Mouse (Mus musculus): Measurements from ENCODE around the gene Adi1. TPM values are rescaled to one million over a fixed set of nuclear protein-coding genes. Genes with fewer than 3 reads are reported as not detected.

Gene Adi1
- 33.4 and 58.5 TPM in 2 replicates for polyA plus RNA-seq (2012; ENCODE audit: insufficient read depth, insufficient read length, missing spikeins)

DNA sequence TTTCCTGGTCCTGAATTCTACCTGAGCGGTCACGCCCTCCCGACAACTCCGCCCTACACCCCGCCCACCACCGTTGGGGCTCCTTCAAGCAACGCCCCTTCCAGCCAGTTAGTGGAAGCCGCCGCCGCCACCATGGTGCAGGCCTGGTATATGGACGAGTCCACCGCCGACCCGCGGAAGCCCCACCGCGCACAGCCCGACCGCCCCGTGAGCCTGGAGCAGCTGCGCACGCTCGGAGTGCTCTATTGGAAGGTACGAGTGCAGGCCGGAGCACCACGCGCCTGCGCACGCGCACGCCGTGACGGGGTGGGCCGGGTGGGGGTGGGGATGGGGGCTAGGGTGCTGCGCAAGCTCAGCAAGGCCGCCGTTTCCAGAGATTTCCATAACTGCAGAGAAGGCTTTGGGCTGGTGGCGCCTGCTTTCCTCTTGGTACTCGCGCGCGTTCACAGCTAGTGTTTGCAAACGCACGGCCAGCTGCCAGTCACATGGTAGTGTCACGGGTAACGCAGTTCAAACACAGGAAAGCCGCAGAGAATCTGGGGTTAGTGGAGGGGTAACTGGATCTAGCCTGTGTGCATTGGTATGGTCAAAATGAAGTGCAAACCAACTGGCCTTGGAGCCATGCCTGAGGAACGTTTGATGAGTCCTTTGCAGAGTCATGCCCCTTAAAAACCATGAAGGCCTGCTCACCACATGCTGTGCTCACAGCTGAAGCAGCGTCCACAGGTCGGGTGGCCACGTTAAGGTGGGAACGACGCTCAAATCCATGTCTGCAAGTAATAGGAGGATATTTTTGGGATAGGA is at the start of gene Adi1:
Gene Adi1 (plus strand): TSS at position 111 of the 804 bp plus-strand sequence.
- H3K4me3 ChIP-seq (ENCODE audit: insufficient read depth, low read depth, low read length) = peak within 1 kb of the TSS; percentile 99
- peaks cover 8% of the 10 kb centered on the region for H3K4me1 ChIP-seq (ENCODE audit: control insufficient read depth, insufficient read depth, insufficient read length, low read length)
- peak within 1 kb of the TSS; percentile 42 for H3K27ac ChIP-seq (replicated peaks; ENCODE audit: low read depth, low read length)

DNA sequence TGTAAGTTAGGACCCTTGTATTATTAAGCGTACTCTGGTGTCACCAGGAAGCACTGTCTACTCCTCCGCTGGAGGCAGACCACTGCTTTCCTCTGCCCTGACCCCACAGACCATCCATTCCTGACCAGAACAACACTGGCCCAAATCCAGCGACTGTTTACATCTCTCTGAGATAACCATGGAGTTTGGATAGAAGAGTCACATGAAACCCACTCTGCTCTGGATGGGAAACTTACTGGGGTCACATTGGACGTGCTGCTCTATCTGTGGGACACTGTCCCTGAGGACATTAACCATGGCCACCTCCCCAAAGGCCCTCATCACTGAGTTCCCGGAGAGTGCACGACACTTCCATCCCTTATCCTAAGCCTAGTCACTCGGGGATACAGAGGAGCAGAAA is 49.6 kb upstream of the Adi1 start:
- Histone ChIP-seq H3K27ac (replicated peaks; ENCODE audit: low read depth, low read length) (no peak overlapping the region), H3K4me1 (ENCODE audit: control insufficient read depth, insufficient read depth, insufficient read length, low read length) (no peaks in the 10 kb centered on the region), H3K4me3 (ENCODE audit: insufficient read depth, low read depth, low read length) (no peak overlapping the region)

DNA sequence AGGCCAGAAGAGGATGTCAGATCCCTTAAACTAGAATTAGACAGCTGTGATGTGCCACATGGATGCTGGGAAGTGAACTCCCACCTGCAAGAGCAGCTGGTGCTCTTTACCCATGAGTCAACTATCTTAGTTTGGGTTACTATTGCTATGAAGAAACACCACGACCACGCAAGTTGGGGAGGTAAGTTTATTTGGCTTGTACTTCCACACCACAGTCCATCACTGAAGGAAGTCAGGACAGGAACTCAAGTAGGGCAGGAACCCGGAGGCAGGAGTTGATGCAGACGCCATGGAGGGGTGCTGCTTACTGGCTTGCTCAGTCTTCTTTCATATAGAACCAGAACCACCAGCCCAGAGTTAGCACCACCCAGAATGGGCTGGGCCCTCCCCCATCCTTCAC is 47.9 kb upstream of the Adi1 start:
- no peak overlapping the region for H3K27ac ChIP-seq (replicated peaks; ENCODE audit: low read depth, low read length)
- no peaks in the 10 kb centered on the region for H3K4me1 ChIP-seq (ENCODE audit: control insufficient read depth, insufficient read depth, insufficient read length, low read length)
- H3K4me3 ChIP-seq (ENCODE audit: insufficient read depth, low read depth, low read length) = no peak overlapping the region

DNA sequence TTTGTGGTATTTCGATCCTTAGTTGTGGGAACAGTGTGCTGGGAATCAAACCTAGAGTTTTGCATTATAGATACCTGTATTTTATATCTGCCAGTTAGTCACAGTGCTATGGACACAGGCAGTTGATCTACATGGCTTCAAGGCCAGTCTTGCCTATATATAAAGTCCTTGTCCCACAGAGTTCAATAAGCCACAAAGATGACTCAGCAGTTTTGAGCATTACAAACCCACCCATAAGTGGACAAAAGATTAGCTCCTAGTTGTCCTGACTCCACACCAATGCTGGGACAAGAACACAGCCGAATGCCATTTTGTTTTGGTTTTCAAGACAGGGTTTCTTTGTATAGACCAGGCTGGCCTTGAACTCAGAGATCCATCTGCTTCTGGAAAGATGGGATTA is 46.6 kb upstream of the Adi1 start:
- no peak overlapping the region for H3K4me3 ChIP-seq (ENCODE audit: insufficient read depth, low read depth, low read length)
- no peaks in the 10 kb centered on the region for H3K4me1 ChIP-seq (ENCODE audit: control insufficient read depth, insufficient read depth, insufficient read length, low read length)

DNA sequence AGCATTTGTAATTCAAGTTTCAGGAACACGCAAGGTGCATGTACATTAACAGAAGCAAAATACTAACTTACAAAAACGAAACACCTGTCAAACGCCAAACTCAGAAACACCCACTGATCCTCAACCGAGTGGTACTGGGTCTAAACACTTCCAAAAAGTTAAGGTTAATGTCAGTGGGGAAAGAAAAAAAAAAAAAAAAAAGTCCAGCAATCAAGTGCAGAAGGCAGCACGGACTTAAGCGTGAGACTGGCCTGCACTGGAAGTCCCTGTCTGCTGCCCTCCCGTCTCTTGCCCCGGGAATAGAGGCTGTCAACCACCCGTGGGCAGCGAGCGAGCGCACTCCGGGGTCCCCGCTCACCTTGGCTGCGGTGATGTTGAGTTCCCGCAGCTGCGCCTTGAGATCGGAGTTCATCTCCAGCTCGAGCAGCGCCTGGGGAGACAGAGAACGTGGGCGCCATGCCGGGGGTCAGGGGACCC is 39.9 kb upstream of the Adi1 start:
- Histone ChIP-seq H3K27ac (replicated peaks; ENCODE audit: low read depth, low read length) (no peak overlapping the region; the same call in 1 of the 2 replicates), H3K4me1 (ENCODE audit: control insufficient read depth, insufficient read depth, insufficient read length, low read length) (no peaks in the 10 kb centered on the region), H3K4me3 (ENCODE audit: insufficient read depth, low read depth, low read length) (peak overlapping the region; percentile 90)

More for the DNA sequence above, 46.6 kb upstream of the Adi1 start:
- no peak overlapping the region for H3K27ac ChIP-seq (replicated peaks; ENCODE audit: low read depth, low read length)

DNA sequence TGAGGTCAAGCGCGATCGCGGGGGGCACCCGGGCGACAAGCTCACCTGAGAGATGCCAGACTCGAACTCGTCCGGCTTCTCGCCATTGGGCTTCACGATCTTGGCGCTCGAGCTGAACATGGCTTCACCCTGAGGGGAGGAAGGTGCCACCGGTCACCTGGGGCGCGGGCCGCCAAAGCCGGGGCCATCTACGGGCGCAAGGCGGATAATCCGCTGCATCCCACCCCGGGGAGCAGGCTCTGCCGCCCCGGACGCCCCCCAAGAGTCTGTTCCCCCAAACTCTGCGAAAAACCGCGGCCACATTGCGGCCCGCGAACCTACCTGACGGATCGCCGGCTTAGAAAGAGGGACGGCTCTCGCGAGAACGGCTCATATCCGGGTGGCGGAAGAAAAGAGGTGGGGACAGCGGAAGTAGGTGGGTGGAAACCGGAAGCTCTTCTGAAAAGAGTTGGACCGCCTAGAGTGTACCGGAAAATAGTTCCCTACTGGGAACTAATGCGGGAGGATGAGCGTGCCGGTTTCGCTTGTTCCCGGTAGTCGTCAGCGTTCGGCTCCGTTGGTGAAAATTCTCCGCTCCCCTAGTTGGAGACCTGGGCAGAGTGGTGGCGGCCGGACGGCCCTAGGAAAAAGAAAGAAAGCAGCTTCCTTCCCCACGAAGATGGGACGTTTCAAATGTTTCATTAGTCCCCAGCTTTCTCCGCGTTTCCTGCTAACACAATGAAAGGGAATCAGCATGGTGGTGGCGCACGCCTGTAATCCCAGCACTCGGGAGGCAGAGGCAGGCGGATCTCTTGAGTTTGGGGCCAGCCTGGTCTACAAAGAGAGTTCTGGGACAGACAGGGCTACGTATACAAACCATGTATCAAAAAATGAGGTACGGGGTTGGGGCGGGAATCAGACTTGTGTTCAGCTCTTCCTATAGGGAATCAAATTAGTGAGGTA is 39.2 kb upstream of the Adi1 start, which contains the start of gene Rps7:
Gene Rps7 (minus strand): TSS at position 419 of the 942 bp plus-strand sequence.
- H3K4me1 ChIP-seq (ENCODE audit: control insufficient read depth, insufficient read depth, insufficient read length, low read length) = no peaks in the 10 kb centered on the region
- H3K4me3 ChIP-seq (ENCODE audit: insufficient read depth, low read depth, low read length) = peak within 1 kb of the TSS; percentile 90
- peak within 1 kb of the TSS; percentile 85 for H3K27ac ChIP-seq (replicated peaks; ENCODE audit: low read depth, low read length)

DNA sequence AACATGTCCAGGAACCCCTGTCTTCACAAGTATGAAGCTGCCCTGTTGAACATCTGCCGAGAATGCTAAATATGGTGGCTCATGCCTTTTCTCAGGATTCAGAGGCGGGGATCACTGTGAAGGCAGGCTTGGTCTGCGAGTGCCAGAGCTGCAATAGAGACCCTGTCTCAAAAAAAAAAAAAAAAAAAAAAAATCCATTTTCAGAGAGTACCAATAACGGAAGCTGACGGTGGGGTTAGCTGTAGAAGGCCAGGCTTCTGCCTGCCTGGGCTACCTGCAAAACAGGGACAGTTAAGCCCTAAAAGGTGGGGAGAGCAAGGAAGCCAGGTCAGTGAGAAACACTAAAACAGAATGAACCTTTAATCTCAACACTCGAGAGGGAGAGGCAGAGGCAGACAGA is 38.5 kb upstream of the Adi1 start:
- Histone ChIP-seq H3K27ac (replicated peaks; ENCODE audit: low read depth, low read length) (no peak overlapping the region), H3K4me3 (ENCODE audit: insufficient read depth, low read depth, low read length) (peak overlapping the region; percentile 87), H3K4me1 (ENCODE audit: control insufficient read depth, insufficient read depth, insufficient read length, low read length) (no peaks in the 10 kb centered on the region)

DNA sequence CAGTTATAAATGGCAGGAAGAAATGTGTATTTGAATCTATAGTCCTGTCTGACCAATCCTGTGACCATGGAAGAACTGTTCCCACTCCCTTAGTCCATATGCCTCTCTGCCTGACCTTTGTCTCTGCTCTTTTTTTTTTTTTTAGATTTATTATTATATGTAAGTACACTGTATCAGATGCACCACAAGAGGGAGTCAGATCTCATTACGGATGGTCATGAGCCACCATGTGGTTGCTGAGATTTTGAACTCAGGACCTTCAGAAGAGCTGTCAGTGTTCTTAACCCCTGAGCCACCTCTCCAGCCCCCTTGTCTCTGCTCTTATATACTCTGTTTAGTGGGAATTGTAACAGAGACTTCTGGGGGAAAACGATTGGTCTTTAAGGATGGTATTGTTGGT is 36.3 kb upstream of the Adi1 start:
- H3K4me3 ChIP-seq (ENCODE audit: insufficient read depth, low read depth, low read length) = no peak overlapping the region
- H3K4me1 ChIP-seq (ENCODE audit: control insufficient read depth, insufficient read depth, insufficient read length, low read length) = no peaks in the 10 kb centered on the region
- no peak overlapping the region for H3K27ac ChIP-seq (replicated peaks; ENCODE audit: low read depth, low read length)

DNA sequence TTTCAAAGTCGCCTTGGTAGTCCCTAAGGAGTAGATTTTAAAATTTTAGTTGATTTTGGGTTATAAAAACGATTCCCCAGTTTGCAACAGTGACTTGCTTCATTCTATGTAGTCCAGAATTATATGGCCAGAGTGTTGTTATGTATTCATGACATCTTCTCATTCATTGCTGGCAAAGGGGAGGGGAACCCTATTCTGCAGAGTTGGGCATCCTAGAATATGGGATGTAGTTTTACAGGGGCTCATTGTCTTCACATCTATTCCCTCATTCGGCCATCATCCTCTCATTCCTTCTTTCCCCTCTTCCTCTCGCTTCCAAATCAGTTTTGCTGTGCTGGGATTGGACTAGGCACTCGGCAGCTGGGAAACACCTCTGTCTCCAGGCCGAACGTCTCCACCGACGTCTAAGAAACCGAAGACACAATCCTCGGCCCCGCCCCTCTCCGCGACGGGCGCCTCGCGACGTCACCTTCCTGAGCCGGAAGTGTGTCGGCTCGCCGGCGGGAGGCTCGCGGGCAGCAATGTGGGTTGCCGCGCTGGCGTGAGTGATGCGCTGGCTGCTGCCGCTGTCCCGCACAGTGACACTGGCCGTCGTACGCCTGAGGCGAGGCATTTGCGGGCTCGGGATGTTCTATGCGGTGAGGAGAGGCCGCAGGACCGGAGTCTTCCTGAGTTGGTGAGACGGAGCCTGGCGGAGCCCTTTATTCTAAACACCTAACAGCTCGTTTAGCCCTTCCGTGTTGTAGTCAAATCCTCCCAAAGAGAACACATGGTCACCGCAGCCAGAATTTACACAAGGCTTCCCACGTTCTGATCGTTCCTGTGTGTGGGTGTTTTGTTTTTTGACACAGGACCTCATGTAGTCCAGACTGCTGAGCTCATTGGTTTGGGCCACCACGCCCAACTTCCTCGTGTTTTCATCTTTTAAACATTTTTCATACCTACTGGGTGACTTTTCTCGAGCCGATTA is 25.6 kb upstream of the Adi1 start, which contains the start of gene Rnaseh1:
Gene Rnaseh1 (plus strand): TSS at position 462 of the 970 bp plus-strand sequence.
- 0 out of 2 replicates have a peak, but pooled peaks cover 3% of the 10 kb centered on the region for H3K4me1 ChIP-seq (ENCODE audit: control insufficient read depth, insufficient read depth, insufficient read length, low read length)
- peak within 1 kb of the TSS; percentile 92 for H3K4me3 ChIP-seq (ENCODE audit: insufficient read depth, low read depth, low read length)
- H3K27ac ChIP-seq (replicated peaks; ENCODE audit: low read depth, low read length) = peak within 1 kb of the TSS; percentile 47

DNA sequence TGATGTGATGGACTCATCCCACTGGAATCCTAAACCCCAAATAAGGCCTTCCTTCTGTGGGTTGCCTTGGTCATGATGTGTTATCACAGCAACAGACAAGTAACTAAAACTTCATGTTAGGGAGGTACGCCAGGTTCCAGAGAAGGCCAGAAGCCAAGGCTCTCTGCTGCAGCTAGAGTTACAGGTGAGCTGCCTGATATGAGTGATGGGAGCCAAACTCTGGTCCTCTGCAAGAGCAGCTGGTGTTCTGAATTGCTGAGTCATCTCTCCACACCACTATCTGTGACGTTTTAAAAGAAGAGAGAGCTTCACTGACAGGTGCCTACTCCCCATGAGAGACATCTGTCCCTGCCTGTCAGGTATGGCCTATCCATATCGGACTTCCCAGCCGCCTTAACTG is 12.4 kb upstream of the Adi1 start:
- H3K4me1 ChIP-seq (ENCODE audit: control insufficient read depth, insufficient read depth, insufficient read length, low read length) = no peaks in the 10 kb centered on the region
- H3K4me3 ChIP-seq (ENCODE audit: insufficient read depth, low read depth, low read length) = no peak overlapping the region
- no peak overlapping the region for H3K27ac ChIP-seq (replicated peaks; ENCODE audit: low read depth, low read length)

DNA sequence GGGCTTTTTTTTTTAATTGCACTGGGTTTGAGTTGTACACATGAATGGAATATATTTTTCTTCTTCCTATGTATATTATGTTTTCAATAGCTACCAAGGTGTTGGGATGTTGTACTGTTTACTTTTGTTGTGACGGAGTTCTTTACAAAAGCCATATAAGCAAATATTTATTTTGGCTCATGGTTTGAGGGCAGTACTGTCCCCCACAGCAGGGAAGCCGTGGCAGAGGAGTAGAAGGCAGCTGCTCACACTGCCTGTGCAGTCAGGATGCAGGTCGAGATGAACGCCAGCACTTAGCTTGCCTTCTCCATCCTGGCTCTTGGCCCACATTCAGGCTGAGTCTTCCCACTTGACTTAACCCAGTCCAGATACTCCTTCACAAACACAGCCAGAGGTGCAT is 8.3 kb upstream of the Adi1 start:
- Histone ChIP-seq H3K4me1 (ENCODE audit: control insufficient read depth, insufficient read depth, insufficient read length, low read length) (no peaks in the 10 kb centered on the region), H3K4me3 (ENCODE audit: insufficient read depth, low read depth, low read length) (no peak overlapping the region), H3K27ac (replicated peaks; ENCODE audit: low read depth, low read length) (no peak overlapping the region)

DNA sequence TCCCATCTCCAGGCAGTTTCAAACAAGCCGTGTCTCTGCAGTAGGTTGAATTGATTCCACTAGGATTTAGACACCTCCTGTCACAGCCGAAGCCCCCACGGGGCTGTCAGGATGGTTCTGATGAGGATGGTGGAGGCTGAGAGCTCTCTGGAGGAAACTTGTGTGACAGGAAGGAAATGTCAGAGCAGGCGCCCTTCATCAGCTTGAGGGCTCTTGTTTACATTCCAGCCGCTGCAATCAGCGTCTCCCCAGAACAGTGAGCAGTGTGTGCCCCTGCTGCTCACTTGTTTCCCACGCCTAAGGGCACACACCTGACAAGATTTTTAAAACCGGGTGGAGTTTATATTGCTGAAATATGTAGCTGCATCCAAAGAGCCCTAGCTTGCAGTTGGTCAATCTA is 7.7 kb upstream of the Adi1 start:
- H3K4me1 ChIP-seq (ENCODE audit: control insufficient read depth, insufficient read depth, insufficient read length, low read length) = no peaks in the 10 kb centered on the region
- H3K27ac ChIP-seq (replicated peaks; ENCODE audit: low read depth, low read length) = no peak overlapping the region
- no peak overlapping the region for H3K4me3 ChIP-seq (ENCODE audit: insufficient read depth, low read depth, low read length)

DNA sequence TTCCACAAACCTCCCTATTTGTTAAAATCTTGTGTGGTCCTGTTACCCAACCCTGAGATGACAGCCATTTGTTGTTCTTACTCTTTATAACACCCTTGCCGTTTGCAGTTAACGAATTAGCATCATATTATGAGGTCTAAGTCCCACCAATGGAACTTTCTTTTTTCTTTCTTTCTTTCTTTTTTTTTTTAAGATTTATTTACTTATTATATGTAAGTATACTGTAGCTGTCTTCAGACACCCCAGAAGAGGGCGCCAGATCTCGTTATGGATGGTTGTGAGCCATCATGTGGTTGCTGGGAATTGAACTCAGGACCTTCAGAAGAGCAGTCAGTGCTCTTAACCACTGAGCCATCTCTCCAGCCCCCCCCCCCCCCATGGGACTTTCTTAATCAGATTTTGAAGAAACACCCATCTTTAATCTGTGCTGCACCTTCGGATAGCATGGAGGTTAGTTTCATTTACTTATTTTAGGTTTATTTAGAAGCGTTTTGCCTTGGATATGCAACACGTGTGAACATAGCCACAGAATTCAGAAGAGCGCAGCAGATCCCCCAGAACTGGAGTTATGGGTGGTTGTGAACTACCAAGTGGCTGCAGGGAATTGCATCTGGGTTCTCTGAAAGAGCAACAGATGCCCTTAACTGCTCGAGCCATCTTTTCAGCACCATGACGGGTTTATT is 852 bp upstream of the Adi1 start:
- H3K27ac ChIP-seq (replicated peaks; ENCODE audit: low read depth, low read length) = no peak overlapping the region
- no peak overlapping the region for H3K4me3 ChIP-seq (ENCODE audit: insufficient read depth, low read depth, low read length)
- H3K4me1 ChIP-seq (ENCODE audit: control insufficient read depth, insufficient read depth, insufficient read length, low read length) = peaks cover 8% of the 10 kb centered on the region

DNA sequence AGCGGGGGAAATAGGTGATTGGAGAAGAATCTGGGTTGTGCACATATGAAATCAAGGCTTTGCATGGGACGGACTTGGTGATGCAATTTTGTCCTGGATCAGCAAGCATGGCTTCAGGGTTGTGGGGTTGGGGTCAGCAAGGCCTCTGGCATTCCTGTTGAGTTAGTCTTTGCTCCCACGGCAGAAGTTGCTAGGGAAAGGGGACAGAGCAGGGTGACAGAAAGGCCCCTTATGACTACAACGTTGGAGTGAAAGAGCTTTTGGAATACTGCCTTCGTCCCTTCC is 836 bp downstream of the Adi1 start:
- no peak overlapping the region for H3K27ac ChIP-seq (replicated peaks; ENCODE audit: low read depth, low read length)

More for the DNA sequence above, 836 bp downstream of the Adi1 start:
- peak overlapping the region; percentile 99 for H3K4me3 ChIP-seq (ENCODE audit: insufficient read depth, low read depth, low read length)
- H3K4me1 ChIP-seq (ENCODE audit: control insufficient read depth, insufficient read depth, insufficient read length, low read length) = peaks cover 8% of the 10 kb centered on the region
